Mouse (Mus musculus) 3134 (cell line): ENCODE data around the gene Abhd2.
A peak's percentile ranks its signal among the peaks of the same experiment; 100 is the strongest.

ENCODE experiments used
- DNase-seq: peaks from one replicate; pipeline ENCODE4 v3.0.0-alpha.2; 2011; ENCODE audit warnings: low spot score; ENCODE audit not compliant: insufficient read length; ENCODE audit errors: extremely low read depth

The Abhd2 gene

GRCm38 (mm10) chr7:79287928-79288327, 14.9 kb downstream of the Abhd2 start:
- DNase-seq, result no peak

- DNase-seq, result peak; percentile 60
These were observed 15.4 kb downstream of the Abhd2 start for GRCm38 (mm10) chr7:79288422-79288821.

- no peak for DNase-seq
These were observed 20.7 kb downstream of the Abhd2 start for GRCm38 (mm10) chr7:79293605-79294232.

- no peak for DNase-seq
These were observed 21.5 kb downstream of the Abhd2 start for GRCm38 (mm10) chr7:79294449-79294980.

DNA sequence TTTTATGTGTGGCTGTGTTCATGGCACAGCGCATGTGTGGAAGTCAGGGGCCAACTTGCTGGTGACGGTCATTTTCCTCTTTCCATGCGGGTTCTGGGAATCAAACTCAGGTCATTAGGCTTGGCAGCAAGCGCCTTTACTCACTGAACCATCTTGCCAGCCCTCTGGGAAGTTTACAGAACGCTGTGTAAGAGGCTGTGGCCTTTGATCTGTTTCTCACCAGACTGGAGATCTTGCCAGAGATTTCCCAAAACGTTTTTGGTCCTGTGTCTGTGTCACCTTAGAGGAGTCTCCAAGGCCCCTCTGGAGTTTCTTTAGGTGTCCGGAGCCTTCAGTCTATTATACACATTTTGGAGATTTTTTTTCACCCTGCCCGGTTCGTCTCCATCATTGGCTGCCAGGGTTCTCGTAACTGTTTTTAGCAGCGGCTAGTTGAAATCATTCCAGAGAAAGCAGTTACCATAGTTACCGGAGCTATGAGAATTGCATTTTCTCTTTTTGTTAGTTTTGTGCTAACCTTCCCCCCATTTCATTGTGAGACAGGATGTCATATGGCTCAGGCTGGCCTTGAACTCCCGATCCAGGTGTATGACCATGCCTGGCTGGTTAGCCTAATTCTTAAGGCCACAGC, 22.3 kb downstream of the Abhd2 start:
- DNase-seq, result no peak

DNA sequence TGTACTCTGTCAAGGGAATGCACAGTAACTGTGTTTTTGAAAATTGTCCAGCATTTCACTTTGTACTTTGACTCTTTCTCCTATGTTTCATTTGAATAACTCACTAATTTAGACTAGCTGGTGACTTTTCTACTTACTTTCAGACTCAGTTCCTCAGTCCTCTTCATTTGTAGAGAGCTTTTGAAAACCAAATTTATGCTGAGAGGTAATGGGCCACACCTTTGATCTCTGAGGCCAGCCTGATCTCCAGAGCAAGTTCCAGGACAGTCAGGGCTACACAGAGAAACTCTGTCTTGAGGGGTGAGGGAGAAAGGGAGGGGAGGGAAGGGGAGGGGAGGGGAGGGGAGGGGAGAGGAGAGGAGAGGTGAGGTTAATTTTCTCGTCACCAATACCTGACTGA, 25.7 kb downstream of the Abhd2 start:
- no peak for DNase-seq

GRCm38 (mm10) chr7:79299548-79299947, 26.5 kb downstream of the Abhd2 start:
- no peak for DNase-seq

GRCm38 (mm10) chr7:79300432-79301151, 27.6 kb downstream of the Abhd2 start:
- no peak for DNase-seq

DNA sequence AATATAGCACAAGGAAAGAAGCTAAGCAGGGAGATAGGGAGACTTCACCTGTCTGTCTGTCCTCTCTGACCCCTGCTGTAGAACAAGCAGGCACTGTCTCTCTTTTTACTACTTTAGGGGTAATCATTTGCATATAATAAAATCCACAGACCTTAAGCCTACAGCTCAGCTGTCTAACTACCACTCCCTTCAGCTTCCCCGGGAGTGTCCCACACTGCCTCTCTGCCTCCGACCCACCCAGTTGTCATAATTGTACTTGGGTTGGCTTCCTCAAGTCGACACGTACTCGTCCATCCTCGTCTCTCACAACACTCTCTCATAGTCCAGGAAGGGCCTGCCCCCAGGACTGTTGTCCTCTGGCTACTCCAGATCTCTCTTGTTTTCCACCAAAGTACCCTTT, 29.1 kb downstream of the Abhd2 start:
- DNase-seq, result no peak

GRCm38 (mm10) chr7:79302586-79302985, 29.6 kb downstream of the Abhd2 start:
- no peak for DNase-seq

DNA sequence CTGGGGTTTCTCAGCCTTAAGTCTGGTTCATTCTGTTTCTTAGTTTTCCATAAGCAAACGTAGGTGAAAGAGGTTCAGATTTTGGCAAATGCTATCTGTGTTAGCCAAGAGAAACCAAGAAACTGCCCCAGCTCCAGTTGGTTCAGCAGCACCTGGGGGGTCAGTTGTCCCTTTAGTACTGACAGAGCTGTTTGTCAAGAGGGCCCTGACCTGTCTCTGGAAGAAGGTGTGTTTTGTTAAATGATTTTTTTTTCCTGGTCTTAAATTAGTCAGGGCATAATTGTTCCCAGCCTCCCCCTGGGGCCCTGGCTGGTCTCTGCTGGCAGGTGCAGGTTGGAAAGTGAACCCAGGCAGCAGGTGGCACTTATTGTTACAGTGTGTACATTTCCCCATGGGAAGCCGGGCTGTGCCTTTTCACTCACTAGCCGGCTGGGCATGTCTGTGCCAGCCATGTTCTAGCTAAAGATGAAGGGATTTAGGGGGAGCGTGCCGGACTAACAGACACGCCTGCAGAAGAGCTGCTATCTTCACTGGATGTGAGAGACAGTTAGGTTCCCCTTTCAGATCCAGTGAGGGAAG, 30.3 kb downstream of the Abhd2 start:
- no peak for DNase-seq

DNA sequence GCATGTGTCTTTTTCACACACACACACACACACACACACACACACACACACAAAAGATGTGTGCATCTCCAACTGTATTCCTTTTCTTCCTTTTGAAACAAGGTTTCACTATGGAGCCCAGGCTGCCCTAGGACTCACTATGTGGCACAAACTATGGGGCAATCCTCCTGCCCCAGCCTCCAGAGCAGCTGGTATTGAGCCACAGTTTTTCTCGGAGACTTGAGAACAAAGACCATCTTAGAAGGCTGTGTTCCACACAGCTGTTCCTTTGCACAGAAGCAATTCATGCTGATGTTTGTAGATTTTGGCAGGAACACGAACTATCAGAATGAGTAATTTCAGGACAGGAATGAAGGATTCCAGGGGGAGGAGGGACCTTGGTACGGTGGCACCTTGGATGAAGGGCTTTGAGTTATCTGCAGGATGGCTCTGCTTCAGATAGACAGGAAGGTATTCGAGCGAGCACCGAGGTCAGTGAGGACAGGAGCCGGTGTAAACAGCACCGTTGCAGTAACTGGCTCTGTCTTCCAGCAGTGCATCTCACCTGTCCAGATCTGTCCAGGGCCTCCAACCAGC, 35.5 kb downstream of the Abhd2 start:
- peak; percentile 43 for DNase-seq

DNA sequence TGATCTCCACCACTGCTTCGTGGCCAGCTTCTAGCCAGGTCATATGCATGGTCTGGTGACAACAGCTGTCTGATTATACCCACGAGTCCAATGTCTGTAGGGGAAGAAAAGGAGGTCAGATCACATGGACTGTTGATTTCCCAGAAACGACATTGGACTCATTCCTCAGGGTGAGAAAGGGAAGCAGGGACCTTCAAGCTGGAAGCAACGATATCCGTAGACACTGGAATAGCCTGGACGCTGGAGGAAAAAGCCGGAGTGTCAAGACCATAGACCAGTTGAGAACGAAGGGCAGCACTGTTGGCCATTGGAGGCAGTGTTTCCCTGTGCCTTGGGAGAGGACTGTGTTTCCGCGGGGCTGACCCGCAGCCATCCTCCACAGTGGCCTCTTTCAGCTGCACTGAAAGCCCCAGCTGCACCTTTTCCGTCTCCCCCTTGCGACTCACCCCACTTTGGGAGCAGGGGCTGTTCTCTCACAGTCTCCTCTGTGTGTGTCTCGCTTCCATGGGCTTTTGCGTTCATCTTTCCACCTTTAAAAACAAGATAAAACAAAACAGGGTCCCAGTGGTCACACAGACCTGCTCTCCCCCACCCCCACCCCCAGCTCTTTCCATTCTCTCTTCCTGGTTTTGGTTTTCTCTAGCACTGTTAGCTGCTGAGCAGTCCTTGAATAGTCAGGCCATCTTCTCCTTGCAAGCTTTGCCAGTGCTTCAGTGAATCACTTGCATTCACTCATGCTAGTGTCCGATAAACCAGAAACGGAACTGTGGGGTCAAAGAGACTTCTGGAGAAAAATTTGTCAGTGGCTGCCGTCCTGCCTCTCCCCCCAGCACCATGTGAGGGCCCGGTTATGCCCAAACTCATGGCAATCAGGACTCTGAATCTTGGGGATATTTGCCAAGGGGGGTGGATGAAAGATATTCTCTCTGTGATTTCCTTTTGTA, 36.5 kb downstream of the Abhd2 start:
- no peak for DNase-seq

DNA sequence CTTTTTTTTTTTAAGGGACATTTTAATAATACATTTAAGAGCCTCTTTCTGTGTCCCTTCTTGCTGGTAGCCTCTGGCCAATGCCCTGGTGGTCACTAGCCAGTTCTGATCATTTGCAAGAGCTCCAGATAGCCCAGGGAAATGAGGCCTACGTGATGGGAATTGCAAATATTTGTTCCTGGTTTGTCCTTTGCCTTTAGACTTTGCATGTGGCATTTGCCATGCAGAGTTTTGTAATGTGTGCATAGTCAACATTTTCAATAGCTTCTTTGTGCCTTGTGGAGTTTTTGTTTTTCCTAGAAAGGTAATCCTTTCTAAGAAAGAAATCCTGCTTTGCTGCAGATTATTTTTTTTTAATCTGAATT, 37.2 kb downstream of the Abhd2 start:
- no peak for DNase-seq

DNA sequence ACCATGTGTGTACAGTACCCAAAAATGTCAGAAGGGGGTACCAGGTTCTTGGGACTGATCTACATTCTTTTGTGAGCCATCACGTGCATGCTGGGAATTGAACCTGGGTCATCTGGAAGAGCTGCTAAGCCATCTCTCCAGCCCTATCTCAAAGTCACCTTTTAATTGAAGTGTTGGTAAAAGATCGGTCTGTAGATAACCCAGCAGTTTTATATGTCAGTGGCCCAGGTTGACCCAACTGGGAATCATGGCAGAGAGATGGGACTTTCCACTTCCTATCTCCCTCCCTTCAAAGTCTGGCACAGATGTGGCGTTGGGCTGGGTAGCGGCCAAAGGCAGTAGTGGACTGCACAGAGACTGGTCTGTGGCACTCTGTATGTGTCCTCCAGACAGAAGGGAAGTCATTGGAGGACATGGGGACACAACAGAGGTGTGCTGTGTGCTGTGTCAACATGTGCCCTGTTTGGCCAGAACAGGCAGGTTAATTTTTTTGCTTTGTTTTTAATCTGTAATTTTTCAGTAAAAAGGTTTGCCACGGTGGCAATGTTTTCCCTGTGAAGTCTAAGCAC, 38.5 kb downstream of the Abhd2 start:
- DNase-seq, result no peak

DNA sequence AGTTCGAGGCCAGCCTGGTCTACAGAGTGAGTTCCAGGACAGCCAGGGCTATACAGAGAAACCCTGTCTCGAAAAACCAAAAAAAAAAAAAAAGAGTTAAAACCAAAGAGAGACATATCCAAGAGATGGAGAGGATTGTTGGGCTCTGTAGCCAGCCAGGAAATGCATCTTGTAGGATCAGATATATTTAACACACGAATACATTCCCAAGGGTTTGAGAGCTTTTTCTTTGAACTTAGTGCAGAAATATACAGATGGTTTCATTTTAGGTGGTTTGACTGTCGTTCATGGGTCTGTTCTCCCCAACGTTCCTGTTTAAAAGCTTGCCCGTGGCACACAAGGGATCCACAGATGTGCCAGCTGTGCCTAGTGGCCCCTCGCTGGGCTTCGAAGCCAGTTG, 39.2 kb downstream of the Abhd2 start:
- DNase-seq, result no peak

- no peak for DNase-seq
These were observed 40.6 kb downstream of the Abhd2 start for GRCm38 (mm10) chr7:79313519-79314059.

DNA sequence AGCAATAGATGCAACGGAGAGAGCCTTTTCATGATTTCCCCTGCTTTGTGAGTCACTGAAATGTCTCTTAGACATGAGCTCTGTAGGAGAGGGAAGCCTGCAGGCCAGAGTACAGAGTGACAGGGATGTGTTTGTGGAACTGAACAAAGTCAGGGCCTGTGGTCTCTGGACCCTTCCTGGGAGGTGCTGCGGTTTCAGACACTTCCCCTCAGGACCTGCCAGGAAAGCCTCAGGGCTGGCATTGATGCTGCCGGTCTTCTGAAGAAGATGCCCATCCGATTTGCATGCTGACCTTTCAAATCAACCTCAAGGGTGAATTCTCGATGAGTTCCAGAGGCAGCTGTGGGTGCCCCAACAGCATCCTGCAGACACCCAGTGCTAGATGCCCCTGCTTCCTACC, 41.5 kb downstream of the Abhd2 start:
- DNase-seq, result peak; percentile 44

DNA sequence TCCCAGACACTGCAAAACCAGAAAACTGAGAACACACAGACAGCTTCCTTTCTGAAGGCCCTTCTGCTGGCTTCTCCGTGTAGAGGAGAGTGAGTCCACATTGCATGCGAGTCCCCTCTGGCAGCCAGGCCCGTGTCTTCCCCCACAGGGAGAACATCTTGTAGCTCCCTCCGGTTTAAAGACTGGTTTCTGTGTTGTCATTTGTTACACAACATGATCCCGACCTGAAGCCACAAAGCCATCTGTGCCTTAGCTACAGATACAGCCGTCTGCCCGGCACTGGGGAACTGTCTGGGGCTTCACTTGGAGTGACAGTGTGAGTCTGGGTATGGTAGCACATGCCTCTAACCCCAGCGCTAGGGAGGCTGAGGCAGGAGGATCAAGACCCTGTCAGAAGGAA, 42.1 kb downstream of the Abhd2 start:
- no peak for DNase-seq
